Comparison of ENCODE assay signal across 20 mouse cellular contexts in the genomic region with DNA sequence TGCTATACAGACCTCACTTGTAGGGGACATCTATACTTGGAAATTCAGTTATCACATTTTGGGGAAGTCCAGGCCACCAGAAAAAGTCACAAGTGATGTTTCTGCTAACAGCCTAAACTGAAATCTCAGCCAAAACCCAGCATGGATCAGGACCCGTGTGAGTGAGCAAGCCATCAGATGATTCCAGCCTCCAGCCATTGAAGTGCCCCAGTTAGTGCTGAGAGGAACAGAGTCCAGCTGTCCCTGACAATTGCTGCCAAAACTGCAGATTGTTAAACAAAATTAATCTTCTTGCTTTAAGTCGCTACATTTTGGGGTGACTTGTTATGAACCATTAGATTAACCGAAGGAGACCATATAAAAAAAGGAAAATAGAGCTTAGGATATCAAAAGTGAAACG.
DNase-seq lines count a peak whose midpoint lies in the region; ATAC-seq lines count a peak whose summit lies in the region.
"Had no signal": no experiment of that assay in that cellular context is flagged by ENCODE, and none has a peak within 500 bp of the region (broad histone marks: within the 10 kb centered on the region; RNA-seq: fewer than 3 reads in every experiment).

No protein-coding gene starts in this region.

- H3K4me2 ChIP-seq in kidney, embryonic 14.5 days (replicated peaks; ENCODE audit: low read depth, low read length), result no peak overlapping the region
- H3K4me2 ChIP-seq: embryonic facial prominence, embryonic 15.5 days; hindbrain, embryonic 12.5 days; limb, embryonic 15.5 days; stomach, embryonic 15.5 days had no signal

- peak; percentile 7 for DNase-seq in kidney, postnatal 10 days
- DNase-seq in cerebellum, adult 11 months, result peak; percentile 79
- peak; percentile 79 to 84 for DNase-seq in cerebellum, postnatal 14 days
- peak; percentile 3 for DNase-seq in lung, postnatal 25 days (ENCODE audit: low spot score)
- no peak for DNase-seq in thymus, postnatal 36 days
- DNase-seq in layer of hippocampus, postnatal 36 days, result no peak
- DNase-seq: adrenal gland, postnatal 10 days; embryo, embryonic 11 days; gastrocnemius, postnatal 25 days; kidney, postnatal 14 days; liver, postnatal 0 days; spleen, adult 18-20 months had no signal

- H3K27ac ChIP-seq in kidney, embryonic 14.5 days (ENCODE audit: low read depth, low read length), result no peak overlapping the region
- H3K27ac ChIP-seq: embryonic facial prominence, embryonic 15.5 days; forebrain, embryonic 10.5 days; hindbrain, embryonic 12.5 days; limb, embryonic 15.5 days; stomach, embryonic 15.5 days had no signal

- no peak for ATAC-seq in kidney, embryonic 14.5 days (ENCODE audit: low FRiP score, low TSS enrichment)
- ATAC-seq: intestine, postnatal 0 days; liver, postnatal 0 days had no signal

- no peak overlapping the region for H3K4me3 ChIP-seq in kidney, embryonic 14.5 days (ENCODE audit: low read length)
- H3K4me3 ChIP-seq: embryonic facial prominence, embryonic 15.5 days; forebrain, embryonic 10.5 days; hindbrain, embryonic 12.5 days; limb, embryonic 15.5 days; stomach, embryonic 15.5 days had no signal

- H3K36me3 ChIP-seq in kidney, embryonic 14.5 days (ENCODE audit: control insufficient read depth, insufficient read depth, low read length), result no peaks in the 10 kb centered on the region
- H3K36me3 ChIP-seq: embryonic facial prominence, embryonic 15.5 days; forebrain, embryonic 10.5 days; hindbrain, embryonic 12.5 days; limb, embryonic 15.5 days; stomach, embryonic 15.5 days had no signal

- 72% methylated on average over 4 of the region's 4 CpGs for WGBS in kidney, embryonic 14.5 days

- no peaks in the 10 kb centered on the region for H3K4me1 ChIP-seq in kidney, embryonic 14.5 days (ENCODE audit: control insufficient read depth, insufficient read depth, low read length)
- H3K4me1 ChIP-seq: embryonic facial prominence, embryonic 15.5 days; forebrain, embryonic 10.5 days; hindbrain, embryonic 12.5 days; limb, embryonic 15.5 days; stomach, embryonic 15.5 days had no signal

- H3K27me3 ChIP-seq in kidney, embryonic 14.5 days (ENCODE audit: control insufficient read depth, insufficient read depth, low read length), result no peaks in the 10 kb centered on the region
- H3K27me3 ChIP-seq: CH12.LX; embryonic facial prominence, embryonic 15.5 days; hindbrain, embryonic 12.5 days; limb, embryonic 15.5 days; stomach, embryonic 15.5 days had no signal

- H3K9me3 ChIP-seq in kidney, embryonic 14.5 days (ENCODE audit: control insufficient read depth, low read length), result no peaks in the 10 kb centered on the region
- H3K9me3 ChIP-seq: embryonic facial prominence, embryonic 15.5 days; forebrain, embryonic 10.5 days; hindbrain, embryonic 12.5 days; limb, embryonic 15.5 days; stomach, embryonic 15.5 days had no signal

- H3K9ac ChIP-seq in kidney, embryonic 14.5 days (ENCODE audit: low read depth, low read length), result no peak overlapping the region
- H3K9ac ChIP-seq: embryonic facial prominence, embryonic 15.5 days; hindbrain, embryonic 12.5 days; limb, embryonic 15.5 days; liver, postnatal 0 days; stomach, embryonic 15.5 days had no signal

Comparison
In these comparisons a context has a peak if more than half of its experiments do, and no peak if none do; other contexts are left out.
1. DNase-seq: peak in kidney, postnatal 10 days (single experiment), cerebellum, adult 11 months (single experiment), cerebellum, postnatal 14 days (2 of 2) and lung, postnatal 25 days (single experiment); none in thymus, postnatal 36 days (0 of 2) and layer of hippocampus, postnatal 36 days (0 of 2).